Mouse (Mus musculus) E14TG2a.4 (cell line): Measurements from ENCODE around the gene Hnrnpd.

Experiments used
- CTCF ChIP-seq: conservative IDR thresholded peaks from 2 replicates; pipeline ENCODE4 v1.5.1; 2014; ENCODE audit warnings: low read length
- NANOG ChIP-seq: IDR thresholded peaks from 2 replicates; pipeline ENCODE4 v1.6.1; 2014; ENCODE audit warnings: borderline replicate concordance, low read length, mixed read lengths
- POU5F1 ChIP-seq: IDR thresholded peaks from 2 replicates; pipeline ENCODE4 v1.6.1; 2014; ENCODE audit warnings: low read length, borderline replicate concordance

DNA sequence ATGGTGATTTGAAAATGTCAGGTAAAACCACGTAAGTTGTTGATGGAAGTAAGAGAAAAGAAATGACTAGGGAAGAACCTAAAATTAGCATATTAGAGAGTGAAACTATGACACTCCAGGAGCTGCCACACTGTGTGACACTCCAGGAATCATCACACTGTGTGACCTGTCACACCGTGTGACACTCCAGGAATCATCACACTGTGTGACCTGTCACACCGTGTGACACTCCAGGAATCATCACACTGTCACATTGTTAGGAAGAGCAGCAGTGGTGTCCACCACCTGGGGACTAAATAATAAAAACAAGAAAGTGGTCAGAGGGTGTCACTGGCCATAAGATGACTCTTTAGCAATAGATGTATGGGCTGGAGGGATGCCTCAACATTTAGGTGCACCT lies 39.3 kb downstream of the Hnrnpd start:
- TF ChIP-seq CTCF: no peak
- TF ChIP-seq NANOG: no peak
- TF ChIP-seq POU5F1: no peak
